Mouse (Mus musculus) liver, embryonic 14.5 days (tissue): ENCODE measurements around the gene Cdk5rap3. TPM values are rescaled to one million over a fixed set of nuclear protein-coding genes. Genes with fewer than 3 reads are reported as not detected.

Experiments used
- ATAC-seq: fragments of 200-750 bp; cut with Nextera tagmentation; 2 replicates; pipeline ENCODE4 v1.8.0; 2017; ENCODE audit warnings: moderate number of reproducible peaks, mild to moderate bottlenecking, moderate library complexity; ENCODE audit not compliant: insufficient read depth
- DNase-seq, 3 experiments: peaks; one replicate each; pipeline ENCODE4 v3.0.0-alpha.2; 2012 to 2013; ENCODE audit warnings: low read depth in 3 of 3, low spot score in 3 of 3
- H3K27ac ChIP-seq: fragments of 300-500 bp; sonication (generic); 2 replicates; pipeline ENCODE4 v1.5.1; 2014; ENCODE audit warnings: moderate library complexity, mild to moderate bottlenecking, control low read depth, inconsistent platforms
- H3K27me3 ChIP-seq: fragments of 300-500 bp; sonication (generic); 2 replicates; pipeline ENCODE4 v1.6.1; 2014; ENCODE audit warnings: mild to moderate bottlenecking, low read length, moderate library complexity; ENCODE audit not compliant: control insufficient read depth, insufficient read depth
- H3K36me3 ChIP-seq: fragments of 300-500 bp; sonication (generic); replicated peaks from 2 replicates; pipeline ENCODE4 v1.6.1; 2014; ENCODE audit warnings: low read depth; ENCODE audit not compliant: control insufficient read depth, insufficient read depth
- H3K4me1 ChIP-seq, 2 experiments: fragments of 200-500 bp in 1 of 2; fragments of 300-500 bp in 1 of 2; sonication (generic) in 1 of 2; replicated peaks; 2 replicates each; pipeline ENCODE4 v1.6.1; 2012 to 2014; ENCODE audit warnings: antibody characterized with exemption in 1 of 2, inconsistent platforms in 1 of 2, low read length in 1 of 2; ENCODE audit not compliant: control insufficient read depth in 2 of 2, insufficient read depth in 2 of 2
- H3K4me2 ChIP-seq: fragments of 300-500 bp; sonication (generic); 2 replicates; pipeline ENCODE4 v1.6.1; 2014; ENCODE audit warnings: low read depth, mild to moderate bottlenecking, control low read depth, moderate library complexity
- H3K4me3 ChIP-seq, 2 experiments: fragments of 200-500 bp in 1 of 2; fragments of 300-500 bp in 1 of 2; sonication (generic) in 1 of 2; 2 replicates each; pipeline ENCODE4 v1.5.1; 2012 to 2014; ENCODE audit warnings: low read depth in 2 of 2, low read length in 2 of 2, mild to moderate bottlenecking in 2 of 2, control low read depth in 1 of 2, inconsistent platforms in 1 of 2, moderate library complexity in 1 of 2; ENCODE audit not compliant: insufficient read depth in 1 of 2
- H3K9ac ChIP-seq: fragments of 300-500 bp; sonication (generic); replicated peaks from 2 replicates; pipeline ENCODE4 v1.6.1; 2014; ENCODE audit warnings: mild to moderate bottlenecking, control low read depth, moderate library complexity
- H3K9me3 ChIP-seq: fragments of 300-500 bp; sonication (generic); 2 replicates; pipeline ENCODE4 v1.6.1; 2016; ENCODE audit warnings: low read length, mixed read lengths; ENCODE audit not compliant: control insufficient read depth
- CTCF ChIP-seq: IDR thresholded peaks from 2 replicates; pipeline ENCODE4 v1.5.1; 2016; ENCODE audit warnings: antibody characterized with exemption, low read depth, control low read depth
- EP300 ChIP-seq: IDR thresholded peaks from 2 replicates; pipeline ENCODE4 v1.6.1; 2016; ENCODE audit warnings: antibody characterized with exemption, low read depth
- WGBS: fragments of 180-500 bp; shearing (Covaris S2); extraction: QIAGEN DNeasy Blood & Tissue Kit; methylation state at CpG from one replicate; pipeline ENCODE4 v1.1.7; 2014; ENCODE audit not compliant: insufficient replicate concordance; 5-methylcytosine and 5-hydroxymethylcytosine counted together
- polyA plus RNA-seq, 2 experiments: library from polyadenylated mRNA; depleted of rRNA in 1 of 2; stranded (reverse) in 1 of 2; unstranded in 1 of 2; fragments of >200 nt; fragmentation: Nextera tagmentation in 1 of 2; extraction: Ambion mirVana in 1 of 2; gene quantifications; 2 replicates each; pipeline versions ENCODE4 v1.2.1 to v1.2.3; 2012 to 2014

The Cdk5rap3 gene
- polyA plus RNA-seq, 2 experiments: 20.1 to 34.1 TPM

DNA sequence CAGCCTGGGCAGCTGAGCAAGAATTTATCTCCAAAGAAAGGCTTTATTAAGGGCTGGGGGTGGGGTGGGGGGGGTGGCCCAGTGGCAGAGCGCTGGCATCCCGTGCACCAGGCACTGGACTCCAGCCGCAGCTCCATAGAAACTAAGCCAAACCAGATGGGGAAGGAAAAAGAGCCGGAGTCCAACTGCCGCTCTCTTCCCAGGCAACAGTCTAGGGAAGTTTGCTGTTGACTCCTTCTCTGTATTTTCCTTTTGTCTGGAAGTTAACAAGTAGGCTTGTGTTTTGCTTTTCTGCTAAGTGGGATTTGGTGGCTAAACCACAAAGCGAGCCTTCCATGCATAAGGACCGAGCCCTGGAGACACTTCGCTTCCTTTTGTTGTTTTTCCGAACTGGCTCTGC, 30.2 kb upstream of the Cdk5rap3 start:
- H3K9me3 ChIP-seq: no peaks in the 10 kb centered on the region; the same call in 1 of the 2 replicates
- TF ChIP-seq EP300 (no peak), CTCF (no peak)
- no peaks in the 10 kb centered on the region for H3K27me3 ChIP-seq
- peaks cover 49 to 54% of the 10 kb centered on the region in 2 experiments for H3K4me1 ChIP-seq
- H3K36me3 ChIP-seq: peaks cover 49% of the 10 kb centered on the region
- H3K9ac ChIP-seq: peak overlapping the region; percentile 85
- ATAC-seq: no peak
- WGBS: 49% methylated on average over 9 of the region's 9 CpGs
- H3K27ac ChIP-seq: peak overlapping the region; percentile 100
- peak overlapping the region; percentile 70 for H3K4me2 ChIP-seq
- DNase-seq: no peak
- peak overlapping the region; percentile 69 to 95 for H3K4me3 ChIP-seq

DNA sequence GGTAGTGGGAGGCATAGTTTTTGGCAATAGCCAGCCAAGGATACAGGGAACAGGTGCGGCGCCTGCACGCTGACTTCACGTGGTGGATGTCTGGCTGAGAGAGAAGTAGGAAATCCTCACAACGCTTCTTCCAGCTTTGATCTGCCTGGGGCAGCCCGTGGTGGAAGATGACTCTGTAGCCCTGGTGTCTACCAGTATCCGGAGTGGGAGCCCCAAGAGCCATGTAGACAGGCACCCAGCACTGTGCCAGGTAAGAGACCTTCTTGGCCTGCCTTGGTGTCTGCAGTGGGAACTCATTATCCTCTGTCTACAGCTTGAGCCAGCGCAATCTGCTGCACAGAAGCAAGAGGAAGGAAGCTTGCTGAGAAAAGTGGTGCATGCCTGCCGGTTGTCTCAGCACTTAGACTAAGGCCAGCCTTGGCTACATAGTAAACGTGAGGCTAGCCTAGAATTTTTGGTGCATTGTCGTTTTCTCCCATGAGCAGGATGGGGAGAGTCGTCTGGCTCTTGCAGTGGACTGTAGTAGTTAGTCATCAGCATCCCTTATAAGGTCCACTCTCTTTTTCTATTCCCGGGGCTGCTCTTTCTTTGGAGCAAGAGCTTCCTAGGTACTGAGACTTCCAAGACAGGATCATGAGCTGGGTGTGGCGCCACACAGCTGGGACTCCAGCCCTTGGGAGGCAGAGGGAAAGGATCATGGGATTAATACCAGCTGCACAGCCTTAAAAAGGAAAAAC, 28.7 kb upstream of the Cdk5rap3 start:
- ATAC-seq: no peak
- H3K27ac ChIP-seq: peak overlapping the region; percentile 100

DNA sequence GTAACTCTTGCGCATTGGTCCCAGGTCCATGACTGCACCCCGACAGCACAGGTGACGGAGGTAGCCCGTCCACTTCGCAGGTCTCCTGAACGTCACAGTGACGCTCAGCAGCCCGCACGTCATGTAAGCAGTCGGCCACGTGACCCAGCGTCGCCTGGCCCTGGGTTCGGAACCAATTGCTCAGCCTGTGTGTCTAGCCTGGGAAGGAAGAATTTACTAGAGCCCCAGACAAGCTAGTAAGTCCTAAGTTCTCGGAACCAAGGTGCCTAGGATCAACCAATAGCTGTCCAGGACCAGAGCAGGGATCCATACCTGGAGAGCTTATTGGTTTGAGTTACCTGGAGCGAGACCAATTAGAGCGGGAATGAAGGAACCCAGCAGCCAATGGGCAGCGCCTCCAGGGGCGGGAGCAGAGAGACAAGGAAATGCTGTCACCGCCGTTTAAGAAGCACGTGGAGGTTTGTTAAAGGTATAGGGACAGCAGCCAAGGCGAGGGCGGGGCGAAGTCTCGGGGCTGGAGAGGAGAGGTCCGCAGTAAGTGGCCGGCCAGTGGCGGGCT, 27.5 kb upstream of the Cdk5rap3 start, which contains the start of gene Pnpo:
Gene Pnpo, minus strand, starts transcription at position 241 of the 559 bp plus-strand sequence.
- H3K4me1 ChIP-seq: peaks cover 50 to 58% of the 10 kb centered on the region in 2 experiments
- WGBS: under 1% methylated on average over 29 of the region's 29 CpGs
- peak; percentile 82 for ATAC-seq

More for the DNA sequence above, 28.7 kb upstream of the Cdk5rap3 start:
- TF ChIP-seq EP300: peak; percentile 31; the same call in 1 of the 2 replicates
- TF ChIP-seq CTCF: no peak
- WGBS: 17% methylated on average over 14 of the region's 14 CpGs
- Histone ChIP-seq H3K9ac (peak overlapping the region; percentile 85), H3K4me2 (peak overlapping the region; percentile 70), H3K4me1 (peaks cover 52 to 60% of the 10 kb centered on the region in 2 experiments), H3K36me3 (peaks cover 49% of the 10 kb centered on the region), H3K9me3 (no peaks in the 10 kb centered on the region), H3K27me3 (no peaks in the 10 kb centered on the region), H3K4me3 (peak overlapping the region; percentile 87 to 95)
- no peak for DNase-seq

DNA sequence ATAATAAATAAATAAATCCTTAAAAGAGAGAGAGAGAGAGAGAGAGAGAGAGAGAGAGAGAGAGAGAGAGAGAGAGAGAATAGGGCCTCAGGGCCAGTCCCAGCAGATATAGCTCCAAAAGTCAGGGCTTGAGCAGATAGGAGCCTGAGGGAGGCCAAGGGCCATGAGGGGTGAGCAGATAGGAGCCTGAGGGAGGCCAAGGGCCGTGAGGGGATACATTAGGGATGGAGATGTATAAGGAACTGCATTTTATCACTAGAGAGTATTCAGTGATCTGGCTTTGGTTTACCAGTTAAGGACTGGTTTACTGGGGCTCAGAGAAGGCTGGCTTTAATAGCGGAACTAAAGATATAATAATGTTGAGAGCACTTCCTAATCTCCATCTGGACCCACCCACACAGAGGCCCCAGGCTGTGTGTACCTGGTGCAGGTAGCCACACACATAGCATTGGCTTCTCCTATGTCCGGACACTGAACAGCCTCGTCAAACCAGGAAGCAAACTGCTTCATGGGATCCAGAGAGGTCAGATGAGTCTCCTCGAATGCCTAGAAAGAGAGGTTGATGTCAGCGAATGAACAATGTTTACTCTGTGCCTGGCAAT, 25.8 kb upstream of the Cdk5rap3 start:
- 27% methylated on average over 6 of the region's 6 CpGs for WGBS
- H3K9ac ChIP-seq: peak overlapping the region; percentile 99
- TF ChIP-seq CTCF (no peak), EP300 (peak; percentile 93)
- H3K27ac ChIP-seq: peak overlapping the region; percentile 100
- ATAC-seq (peak; percentile 64), DNase-seq (peak; percentile 83 to 88 (median 86))
- H3K4me2 ChIP-seq: peak overlapping the region; percentile 70
- no peaks in the 10 kb centered on the region for H3K9me3 ChIP-seq
- peaks cover 60% of the 10 kb centered on the region for H3K36me3 ChIP-seq
- H3K27me3 ChIP-seq: no peaks in the 10 kb centered on the region
- H3K4me1 ChIP-seq: peaks cover 55 to 59% of the 10 kb centered on the region in 2 experiments
- peak overlapping the region; percentile 71 to 95 for H3K4me3 ChIP-seq

More for the DNA sequence above, 27.5 kb upstream of the Cdk5rap3 start, which contains the start of gene Pnpo:
- no peaks in the 10 kb centered on the region for H3K27me3 ChIP-seq
- TF ChIP-seq CTCF (no peak), EP300 (peak; percentile 43)
- peaks cover 49% of the 10 kb centered on the region for H3K36me3 ChIP-seq
- H3K4me2 ChIP-seq: peak within 1 kb of the TSS; percentile 70
- H3K9ac ChIP-seq: peak within 1 kb of the TSS; percentile 99
- H3K4me3 ChIP-seq: peak within 1 kb of the TSS; percentile 87 to 95
- H3K9me3 ChIP-seq: no peaks in the 10 kb centered on the region
- peak; percentile 98 to 99 (median 99) for DNase-seq
- H3K27ac ChIP-seq: peak within 1 kb of the TSS; percentile 100
